Mouse (Mus musculus): ENCODE results near the gene Wipi2. TPM values are rescaled to one million over a fixed set of nuclear protein-coding genes. Genes with fewer than 3 reads are reported as not detected.

Wipi2 gene
- total and polyA plus RNA-seq, 3 experiments, result 38.6 to 74.7 (median 53.6) TPM

- TF ChIP-seq MXI1 (IDR thresholded peaks at IDR 0.05; ENCODE audit: low read depth, low read length), result peak; percentile 67
- no peak for TF ChIP-seq ZNF384 (IDR thresholded peaks at IDR 0.05; ENCODE audit: low read depth, low read length)
- no peak for TF ChIP-seq TBP (IDR thresholded peaks at IDR 0.05; ENCODE audit: low read depth, low read length)
- TF ChIP-seq RAD21 (IDR thresholded peaks at IDR 0.05; ENCODE audit: low read depth, low read length), result no peak
- no peak for TF ChIP-seq ZMIZ1 (IDR thresholded peaks at IDR 0.05; ENCODE audit: low read depth, low read length)
- TF ChIP-seq USF2 (IDR thresholded peaks at IDR 0.05; ENCODE audit: borderline replicate concordance in 1 of 2, insufficient read depth in 1 of 2, low read depth in 1 of 2, low read length in 2 of 2), result no peak
- no peak for TF ChIP-seq POLR2A (IDR thresholded peaks at IDR 0.05; ENCODE audit: control insufficient read depth in 1 of 2, insufficient read depth in 1 of 2, low read depth in 1 of 2, low read length in 2 of 2, poor library complexity in 1 of 2)
- TF ChIP-seq MAZ (IDR thresholded peaks at IDR 0.05; ENCODE audit: low read depth, low read length), result peak; percentile 60; the same call in 1 of the 2 replicates
- TF ChIP-seq UBTF (IDR thresholded peaks at IDR 0.05; ENCODE audit: borderline replicate concordance, insufficient read depth, low read depth, low read length), result no peak
- peak; percentile 55; the same call in 1 of the 2 replicates for TF ChIP-seq MYC (IDR thresholded peaks at IDR 0.05; ENCODE audit: low read depth, low read length)
- no peak for TF ChIP-seq POLR2AphosphoS2 (IDR thresholded peaks at IDR 0.05; ENCODE audit: low read length)
- peak; percentile 79 for TF ChIP-seq BHLHE40 (IDR thresholded peaks at IDR 0.05; ENCODE audit: borderline replicate concordance, low read depth, low read length)
Measured at GRCm38 (mm10) chr5:142650794-142651497, 23.4 kb downstream of the Wipi2 start (continued).

GRCm38 (mm10) chr5:142652266-142652665, 24.8 kb downstream of the Wipi2 start:
- TF ChIP-seq TBP (IDR thresholded peaks at IDR 0.05; ENCODE audit: low read depth, low read length) (no peak), ZNF384 (IDR thresholded peaks at IDR 0.05; ENCODE audit: low read depth, low read length) (no peak), CHD2 (IDR thresholded peaks at IDR 0.05; ENCODE audit: low read length) (no peak), POLR2AphosphoS5 (IDR thresholded peaks at IDR 0.05; ENCODE audit: borderline replicate concordance, low read depth, low read length) (no peak), MAX (IDR thresholded peaks at IDR 0.05; ENCODE audit: low read length) (no peak), RAD21 (IDR thresholded peaks at IDR 0.05; ENCODE audit: low read depth, low read length) (no peak), POLR2AphosphoS2 (IDR thresholded peaks at IDR 0.05; ENCODE audit: low read length) (no peak), TAL1 (IDR thresholded peaks at IDR 0.05; ENCODE audit: low read length) (no peak), ZC3H11A (IDR thresholded peaks at IDR 0.05; ENCODE audit: low read depth, low read length) (no peak), GABPA (IDR thresholded peaks at IDR 0.05; ENCODE audit: low read depth, low read length) (no peak), MXI1 (IDR thresholded peaks at IDR 0.05; ENCODE audit: low read depth, low read length) (no peak), E2F4 (IDR thresholded peaks at IDR 0.05; ENCODE audit: borderline replicate concordance, low read depth, low read length) (no peak), ZMIZ1 (IDR thresholded peaks at IDR 0.05; ENCODE audit: low read depth, low read length) (no peak), TCF12 (IDR thresholded peaks at IDR 0.05; ENCODE audit: low read depth, low read length) (no peak), ETS1 (IDR thresholded peaks at IDR 0.05; ENCODE audit: low read depth, low read length) (no peak), BHLHE40 (IDR thresholded peaks at IDR 0.05; ENCODE audit: borderline replicate concordance, low read depth, low read length) (no peak), JUND (IDR thresholded peaks at IDR 0.05; ENCODE audit: low read depth, low read length) (no peak), RCOR1 (IDR thresholded peaks at IDR 0.05; ENCODE audit: low read depth, low read length) (no peak)
- Histone ChIP-seq H3K27me3 (ENCODE audit: control insufficient read depth in 1 of 2, insufficient read depth in 2 of 2, low read length in 2 of 2) (no peaks in the 10 kb centered on the region), H3K79me2 (ENCODE audit: control insufficient read depth, insufficient read depth, low read length, poor library complexity) (peaks cover 4% of the 10 kb centered on the region; the same call in 1 of the 2 replicates), H3K27ac (ENCODE audit: control insufficient read depth, low read depth, low read length) (no peak overlapping the region), H3K9me3 (replicated peaks; ENCODE audit: insufficient read depth, low read length) (no peaks in the 10 kb centered on the region), H3K4me3 (ENCODE audit: control insufficient read depth in 1 of 2, insufficient read depth in 1 of 2, low read depth in 2 of 2, low read length in 2 of 2) (no peak overlapping the region), H3K9ac (ENCODE audit: control insufficient read depth, low read depth, low read length, poor library complexity, severe bottlenecking) (no peak overlapping the region), H3K4me1 (ENCODE audit: control insufficient read depth in 1 of 2, insufficient read depth in 2 of 2, low read length in 2 of 2) (peaks cover 15 to 28% of the 10 kb centered on the region in 2 experiments), H3K36me3 (ENCODE audit: control insufficient read depth in 1 of 2, insufficient read depth in 2 of 2, low read length in 2 of 2) (peaks cover 2 to 30% of the 10 kb centered on the region in 2 experiments)
- DNase-seq (ENCODE audit: low read depth, low spot score), result no peak

Data from MEL (cell line).